Mouse (Mus musculus) stomach, postnatal 0 days (tissue): ENCODE data around the gene Elmsan1.

Experiments
- CTCF ChIP-seq: IDR thresholded peaks from 2 replicates; pipeline ENCODE4 v1.5.1; 2016; ENCODE audit warnings: antibody characterized with exemption, low read depth, mild to moderate bottlenecking, moderate library complexity
- EP300 ChIP-seq: optimal IDR thresholded peaks from 2 replicates; pipeline ENCODE3; 2016; ENCODE audit warnings: antibody characterized with exemption

DNA sequence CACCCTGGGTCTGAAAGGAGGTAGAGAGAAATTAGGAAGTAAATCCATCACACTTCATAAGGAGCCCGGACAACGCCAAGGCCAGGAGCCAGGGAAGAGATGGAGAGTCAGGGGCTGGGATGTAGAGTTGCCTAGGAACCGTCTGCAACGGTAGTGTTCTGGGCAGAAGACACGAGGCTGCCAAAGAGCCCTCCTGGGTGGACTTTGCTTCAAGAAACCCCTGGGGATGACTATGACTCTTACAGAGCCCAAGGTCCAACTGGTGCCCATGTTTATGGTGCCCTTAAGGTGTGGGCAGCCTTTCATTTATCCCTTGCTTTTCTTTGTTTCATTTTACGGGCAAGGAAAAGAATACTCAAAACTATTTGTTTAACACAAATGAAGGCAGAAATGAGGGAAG, 36.7 kb downstream of the Elmsan1 start:
- TF ChIP-seq CTCF (no peak), EP300 (no peak)
